Mouse (Mus musculus) hindbrain, postnatal 0 days (tissue): ENCODE measurements at regions not wholly inside any gene's neighbourhood (a gene's known extent, or its start where the extent isn't known, plus 50 kb on each side); places are given as distances from the start of the nearest gene placed in this dataset.
"Not testable (repeated sequence)": the region's sequence is repeated elsewhere in the genome, so short reads cannot be mapped to it uniquely, and the experiment has no call there.

ENCODE experiments used
- ATAC-seq: fragments of 200-750 bp; cut with Nextera tagmentation; 2 replicates; pipeline ENCODE4 v1.8.0; 2017; ENCODE audit warnings: mild to moderate bottlenecking, moderate TSS enrichment, moderate library complexity
- DNase-seq: peaks from one replicate; pipeline ENCODE4 v3.0.0-alpha.2; 2015; ENCODE audit warnings: low spot score
- H3K27ac ChIP-seq: fragments of 300-500 bp; sonication (generic); 2 replicates; pipeline ENCODE4 v1.5.1; 2014; ENCODE audit warnings: mild to moderate bottlenecking
- H3K27me3 ChIP-seq: fragments of 300-500 bp; sonication (generic); 2 replicates; pipeline ENCODE4 v1.6.1; 2014; ENCODE audit warnings: low read length, mixed read lengths; ENCODE audit not compliant: insufficient read depth
- H3K36me3 ChIP-seq: fragments of 300-500 bp; sonication (generic); 2 replicates; pipeline ENCODE4 v1.6.1; 2014; ENCODE audit warnings: low read length, mixed read lengths; ENCODE audit not compliant: insufficient read depth
- H3K4me1 ChIP-seq: fragments of 300-500 bp; sonication (generic); 2 replicates; pipeline ENCODE4 v1.6.1; 2014; ENCODE audit warnings: antibody characterized with exemption, low read length, mixed read lengths; ENCODE audit not compliant: insufficient read depth
- H3K4me2 ChIP-seq: fragments of 300-500 bp; sonication (generic); 2 replicates; pipeline ENCODE4 v1.6.1; 2014; ENCODE audit warnings: low read depth, mild to moderate bottlenecking, low read length, moderate library complexity, mixed read lengths
- H3K4me3 ChIP-seq: fragments of 300-500 bp; sonication (generic); 2 replicates; pipeline ENCODE4 v1.5.1; 2014; ENCODE audit warnings: low read length
- H3K9ac ChIP-seq: fragments of 300-500 bp; sonication (generic); replicated peaks from 2 replicates; pipeline ENCODE4 v1.6.1; 2014; ENCODE audit warnings: mild to moderate bottlenecking, low read length, moderate library complexity, mixed read lengths
- H3K9me3 ChIP-seq: fragments of 300-500 bp; sonication (generic); 2 replicates; pipeline ENCODE4 v1.6.1; 2016; ENCODE audit warnings: low read length, mixed read lengths
- CTCF ChIP-seq: IDR thresholded peaks from 2 replicates; pipeline ENCODE4 v1.5.1; 2016; ENCODE audit warnings: antibody characterized with exemption, control low read depth, low read depth
- WGBS: fragments of 180-500 bp; shearing (Covaris S2); extraction: QIAGEN DNeasy Blood & Tissue Kit; methylation state at CpG from one replicate; pipeline ENCODE4 v1.1.7; 2014; 5-methylcytosine and 5-hydroxymethylcytosine counted together

DNA sequence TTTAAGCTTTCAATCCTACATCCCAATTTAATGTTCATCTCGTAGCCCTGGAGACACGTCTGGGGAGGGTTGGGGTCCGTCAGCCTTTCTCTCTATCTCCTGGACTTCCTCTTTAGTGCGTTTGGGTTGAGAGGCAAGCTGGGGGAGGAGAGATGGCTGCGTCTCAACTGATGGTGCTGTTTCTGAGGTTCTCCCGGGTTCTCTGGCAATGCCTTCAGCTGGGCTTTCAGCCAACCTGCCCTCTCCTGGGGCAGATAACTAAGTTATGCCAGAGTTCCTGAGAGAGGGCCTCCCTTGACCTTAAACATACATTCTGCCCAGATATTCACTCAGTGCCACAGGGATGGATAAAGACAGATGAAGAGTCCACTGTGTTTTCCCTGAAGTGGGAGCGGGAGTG lies 183.3 kb upstream of the Prok2 start:
- no peak overlapping the region for H3K27ac ChIP-seq
- DNase-seq (no peak), ATAC-seq (no peak)
- no peak overlapping the region for H3K4me2 ChIP-seq
- H3K9me3 ChIP-seq = no peaks in the 10 kb centered on the region
- TF ChIP-seq CTCF = no peak
- no peak overlapping the region for H3K9ac ChIP-seq
- no peaks in the 10 kb centered on the region for H3K4me1 ChIP-seq
- WGBS = 50% methylated on average over 7 of the region's 7 CpGs
- H3K27me3 ChIP-seq = peaks cover 10% of the 10 kb centered on the region
- H3K36me3 ChIP-seq = no peaks in the 10 kb centered on the region
- H3K4me3 ChIP-seq = no peak overlapping the region

DNA sequence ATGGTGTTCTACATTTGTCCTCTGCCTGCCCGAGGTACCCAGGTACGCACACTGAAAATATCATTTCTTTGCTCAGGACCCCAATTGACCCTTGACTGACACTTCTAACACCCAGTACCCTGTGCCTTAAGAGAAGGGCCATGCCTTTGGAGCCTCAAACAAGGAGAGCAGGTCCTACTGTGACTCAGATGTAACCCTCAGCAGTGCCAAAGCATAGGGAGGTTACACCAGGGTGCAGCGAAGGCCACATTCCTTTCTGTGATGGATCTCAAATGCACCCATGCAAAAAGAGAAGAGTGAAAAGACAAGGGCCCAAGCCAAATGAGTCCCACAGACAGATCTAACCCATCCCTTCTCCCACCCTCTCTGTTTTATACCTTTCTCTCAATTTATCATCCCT lies 181.9 kb upstream of the Prok2 start:
- H3K9ac ChIP-seq = no peak overlapping the region
- ATAC-seq = no peak
- no peaks in the 10 kb centered on the region for H3K9me3 ChIP-seq
- H3K27me3 ChIP-seq = peaks cover 10% of the 10 kb centered on the region
- WGBS = 94% methylated on average over 3 of the region's 3 CpGs
- no peak for TF ChIP-seq CTCF
- H3K27ac ChIP-seq = no peak overlapping the region
- no peaks in the 10 kb centered on the region for H3K4me1 ChIP-seq
- no peak overlapping the region for H3K4me2 ChIP-seq
- no peak for DNase-seq
- no peaks in the 10 kb centered on the region for H3K36me3 ChIP-seq
- H3K4me3 ChIP-seq = no peak overlapping the region

DNA sequence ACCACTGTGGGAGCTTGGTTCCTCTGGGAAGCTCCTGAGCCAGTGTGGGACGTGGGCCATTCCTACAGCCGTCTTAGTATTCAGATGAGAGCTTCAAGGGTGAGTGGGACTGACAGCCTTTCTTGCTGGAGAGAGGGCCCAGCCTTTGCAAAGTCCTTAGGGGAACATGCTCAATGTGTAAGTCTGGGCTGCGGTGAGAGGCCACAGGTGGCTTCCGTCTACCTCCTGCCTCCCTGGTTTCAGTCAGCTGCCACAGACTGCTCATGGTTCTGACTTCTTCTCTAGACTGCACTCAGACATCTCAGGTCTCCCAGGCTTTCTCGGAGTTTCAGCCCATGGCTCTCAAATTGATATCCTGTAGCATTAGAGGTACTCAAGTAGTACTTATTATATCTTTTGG lies 179.0 kb upstream of the Prok2 start:
- WGBS = 74% methylated on average over 5 of the region's 5 CpGs
- ATAC-seq = no peak
- Histone ChIP-seq H3K9ac (no peak overlapping the region), H3K9me3 (no peaks in the 10 kb centered on the region), H3K27me3 (peaks cover 26% of the 10 kb centered on the region), H3K4me1 (no peaks in the 10 kb centered on the region), H3K36me3 (no peaks in the 10 kb centered on the region), H3K4me3 (no peak overlapping the region), H3K27ac (no peak overlapping the region), H3K4me2 (no peak overlapping the region)
- TF ChIP-seq CTCF = no peak
- DNase-seq = no peak

DNA sequence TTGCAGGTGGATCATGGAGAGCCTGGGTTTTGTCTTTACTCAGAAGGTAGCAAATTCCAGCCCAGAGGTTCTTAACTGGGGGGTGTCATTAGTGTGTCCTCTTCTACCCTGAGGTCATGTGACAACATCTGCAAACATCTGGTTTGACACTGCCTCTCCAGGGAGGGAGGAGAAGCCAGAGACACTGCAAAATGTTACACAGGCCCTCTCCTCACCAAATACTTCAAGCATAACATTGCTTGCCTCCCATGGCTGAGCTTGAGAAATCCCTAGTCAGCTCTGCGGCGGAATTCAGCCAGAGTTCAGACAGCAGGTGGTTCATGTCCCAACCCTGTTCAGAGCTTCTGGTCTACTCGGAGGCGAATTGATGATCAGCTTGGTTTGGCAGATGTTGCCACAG lies 178.4 kb upstream of the Prok2 start:
- TF ChIP-seq CTCF = no peak
- Histone ChIP-seq H3K9me3 (no peaks in the 10 kb centered on the region), H3K36me3 (no peaks in the 10 kb centered on the region), H3K27ac (no peak overlapping the region), H3K27me3 (peaks cover 32% of the 10 kb centered on the region), H3K9ac (no peak overlapping the region), H3K4me3 (no peak overlapping the region), H3K4me2 (no peak overlapping the region), H3K4me1 (no peaks in the 10 kb centered on the region; the same call in 1 of the 2 replicates)
- 41% methylated on average over 4 of the region's 4 CpGs for WGBS
- DNase-seq (no peak), ATAC-seq (no peak)

DNA sequence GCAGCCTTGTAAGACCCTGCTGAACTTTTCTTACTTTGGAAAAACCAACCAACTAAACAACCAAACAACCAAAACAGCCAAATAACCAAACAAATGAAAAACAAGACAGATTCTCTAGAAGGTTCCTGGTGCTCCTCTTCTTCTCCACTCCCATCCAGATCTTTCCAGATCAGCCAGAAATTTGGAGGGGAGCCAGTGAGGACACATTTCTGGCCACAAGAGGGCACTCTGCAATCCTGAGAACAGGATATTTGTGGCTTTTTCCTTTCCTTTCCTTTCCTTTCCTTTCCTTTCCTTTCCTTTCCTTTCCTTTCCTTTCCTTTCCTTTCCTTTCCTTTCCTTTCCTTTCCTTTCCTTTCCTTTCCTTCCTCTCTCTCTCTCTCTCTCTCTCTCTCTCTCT lies 177.9 kb upstream of the Prok2 start:
- H3K4me3 ChIP-seq, H3K4me1 ChIP-seq, H3K27ac ChIP-seq, H3K9me3 ChIP-seq, H3K4me2 ChIP-seq, H3K36me3 ChIP-seq, ATAC-seq, H3K9ac ChIP-seq: not testable (repeated sequence)
- DNase-seq = peak; percentile 90
- peaks cover 35% of the 10 kb centered on the region for H3K27me3 ChIP-seq
- peak; percentile 83 for TF ChIP-seq CTCF

DNA sequence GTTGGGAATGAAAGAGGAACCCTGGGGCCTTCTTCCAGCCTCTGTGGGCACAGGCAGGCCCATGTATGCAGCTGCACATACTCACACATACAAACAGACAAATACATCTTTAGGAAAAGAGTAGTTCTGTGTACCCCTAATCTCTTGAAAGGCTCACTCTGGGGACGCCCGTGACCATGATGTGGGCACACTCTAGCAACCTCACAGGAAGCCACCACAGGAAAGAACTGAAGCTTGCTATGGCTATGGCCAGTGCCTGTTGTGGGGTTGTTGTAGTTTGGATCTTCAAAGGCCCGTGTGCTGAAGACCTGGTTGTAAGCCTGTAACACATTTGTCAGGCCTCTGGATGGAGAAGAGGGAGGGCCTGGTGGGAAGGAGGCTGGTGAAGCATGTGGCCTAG lies 175.4 kb upstream of the Prok2 start:
- Histone ChIP-seq H3K9me3 (no peaks in the 10 kb centered on the region), H3K27me3 (peaks cover 30% of the 10 kb centered on the region), H3K4me2 (no peak overlapping the region), H3K4me3 (no peak overlapping the region), H3K4me1 (no peaks in the 10 kb centered on the region; the same call in 1 of the 2 replicates), H3K9ac (no peak overlapping the region), H3K27ac (no peak overlapping the region), H3K36me3 (no peaks in the 10 kb centered on the region)
- no peak for TF ChIP-seq CTCF
- 86% methylated on average over 3 of the region's 3 CpGs for WGBS
- ATAC-seq = no peak
- no peak for DNase-seq

DNA sequence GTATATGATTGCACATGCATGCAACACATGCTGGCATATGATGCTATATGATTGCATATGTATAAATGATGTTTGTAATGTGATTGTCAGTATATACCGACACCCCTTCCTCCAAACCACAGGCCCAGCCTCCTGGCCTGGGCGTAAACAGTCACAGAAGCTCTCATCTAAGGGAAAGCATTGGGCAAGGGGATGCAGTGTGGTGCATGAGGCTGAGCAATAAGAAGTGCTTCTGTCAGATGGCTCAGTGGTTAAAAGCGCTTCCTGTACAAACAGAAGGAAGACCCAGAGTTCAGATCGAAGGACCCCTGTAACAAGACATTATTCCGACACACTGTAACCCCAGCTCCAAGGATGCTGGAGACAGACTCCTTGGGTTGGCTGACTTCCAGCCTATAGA lies 175.0 kb upstream of the Prok2 start:
- Histone ChIP-seq H3K9ac (no peak overlapping the region), H3K27ac (no peak overlapping the region), H3K9me3 (no peaks in the 10 kb centered on the region), H3K4me3 (no peak overlapping the region), H3K4me1 (no peaks in the 10 kb centered on the region; the same call in 1 of the 2 replicates), H3K36me3 (no peaks in the 10 kb centered on the region), H3K27me3 (peaks cover 25% of the 10 kb centered on the region), H3K4me2 (no peak overlapping the region)
- no peak for TF ChIP-seq CTCF
- no peak for DNase-seq
- 89% methylated on average over 5 of the region's 5 CpGs for WGBS
- ATAC-seq = no peak
